Mouse (Mus musculus) intestine, embryonic 14.5 days (tissue): ENCODE measurements around the gene Ikzf3. TPM values are rescaled to one million over a fixed set of nuclear protein-coding genes. Genes with fewer than 3 reads are reported as not detected.

Source experiments
- ATAC-seq: fragments of 200-750 bp; cut with Nextera tagmentation; replicated peaks from 2 replicates; pipeline ENCODE4 v1.8.0; 2017; ENCODE audit warnings: low read depth, moderate number of reproducible peaks, moderate TSS enrichment, moderate library complexity; ENCODE audit not compliant: low FRiP score, low TSS enrichment
- DNase-seq: peaks from one replicate; pipeline ENCODE4 v3.0.0-alpha.2; 2018; ENCODE audit warnings: low spot score
- H3K27ac ChIP-seq: fragments of 300-500 bp; sonication (generic); 2 replicates; pipeline ENCODE4 v1.5.1; 2014; ENCODE audit warnings: low read depth, mild to moderate bottlenecking, control low read depth
- H3K27me3 ChIP-seq: fragments of 300-500 bp; sonication (generic); replicated peaks from 2 replicates; pipeline ENCODE4 v1.6.1; 2014; ENCODE audit warnings: low read length, control low read depth; ENCODE audit not compliant: control insufficient read depth, insufficient read depth
- H3K36me3 ChIP-seq: fragments of 300-500 bp; sonication (generic); 2 replicates; pipeline ENCODE4 v1.6.1; 2014; ENCODE audit warnings: low read length, control low read depth; ENCODE audit not compliant: control insufficient read depth, insufficient read depth
- H3K4me1 ChIP-seq: fragments of 300-500 bp; sonication (generic); replicated peaks from 2 replicates; pipeline ENCODE4 v1.6.1; 2014; ENCODE audit warnings: low read length, control low read depth, mixed read lengths; ENCODE audit not compliant: control insufficient read depth, insufficient read depth
- H3K4me2 ChIP-seq: fragments of 300-500 bp; sonication (generic); 2 replicates; pipeline ENCODE4 v1.6.1; 2014; ENCODE audit warnings: low read length
- H3K4me3 ChIP-seq: fragments of 300-500 bp; sonication (generic); 2 replicates; pipeline ENCODE4 v1.5.1; 2014; ENCODE audit warnings: low read depth, low read length, control low read depth, mixed read lengths
- H3K9ac ChIP-seq: fragments of 300-500 bp; sonication (generic); 2 replicates; pipeline ENCODE4 v1.6.1; 2014; ENCODE audit warnings: mild to moderate bottlenecking, low read length
- H3K9me3 ChIP-seq: fragments of 300-500 bp; sonication (generic); 2 replicates; pipeline ENCODE4 v1.6.1; 2016; ENCODE audit warnings: low read length, control low read depth; ENCODE audit not compliant: control insufficient read depth
- WGBS: fragments of 180-500 bp; shearing (Covaris S2); extraction: QIAGEN DNeasy Blood & Tissue Kit; methylation state at CpG from one replicate; pipeline ENCODE4 v1.1.7; 2014; 5-methylcytosine and 5-hydroxymethylcytosine counted together
- polyA plus RNA-seq: library from polyadenylated mRNA; unstranded; fragments of >200 nt; fragmentation: Nextera tagmentation; extraction: Ambion mirVana; gene quantifications from 2 replicates; pipeline ENCODE4 v1.2.1, GENCODE M21; 2014

Gene Ikzf3
- polyA plus RNA-seq, result 0.16 and 0.19 TPM in 2 replicates

DNA sequence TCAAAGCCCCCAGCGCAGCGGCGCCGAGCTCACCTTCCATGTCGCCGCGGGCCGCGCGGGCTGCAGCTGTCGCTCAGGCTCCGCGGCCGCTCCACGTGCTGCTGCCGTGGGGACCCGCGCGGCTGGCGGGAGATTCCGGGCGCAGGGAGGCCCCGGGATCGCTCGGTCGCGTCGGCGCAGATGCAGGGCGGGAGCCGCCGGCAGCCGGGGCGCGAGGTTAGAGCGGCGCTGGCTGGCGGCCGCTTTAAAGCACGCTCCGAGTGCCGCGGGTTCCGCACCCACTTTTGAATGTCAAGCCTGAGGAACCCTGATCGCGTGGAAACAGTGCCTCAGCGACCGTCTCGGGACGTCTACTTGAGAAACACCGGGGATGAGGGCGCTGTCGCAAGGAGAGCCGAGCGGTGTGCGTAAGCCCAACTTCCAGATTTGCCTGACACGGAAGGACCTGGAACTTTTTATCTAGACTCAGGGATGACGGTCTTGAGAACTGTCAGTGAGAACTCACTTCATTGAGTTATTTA is at the start of gene Ikzf3:
Gene Ikzf3, minus strand, starts transcription at position 321 of the 521 bp plus-strand sequence.
- peak within 1 kb of the TSS; percentile 42 for H3K4me3 ChIP-seq
- peak within 1 kb of the TSS; percentile 73 for H3K4me2 ChIP-seq
- peaks cover 11% of the 10 kb centered on the region; the same call in 1 of the 2 replicates for H3K4me1 ChIP-seq
- DNase-seq (peak; percentile 76), ATAC-seq (no peak; the same call in 1 of the 2 replicates)
- WGBS, result 1% methylated on average over 58 of the region's 58 CpGs
- peaks cover 72% of the 10 kb centered on the region for H3K27me3 ChIP-seq
- H3K9me3 ChIP-seq, result no peaks in the 10 kb centered on the region
- H3K36me3 ChIP-seq, result no peaks in the 10 kb centered on the region
- peak within 1 kb of the TSS; percentile 18; the same call in 1 of the 2 replicates for H3K9ac ChIP-seq
- H3K27ac ChIP-seq, result no peak within 1 kb of the TSS

DNA sequence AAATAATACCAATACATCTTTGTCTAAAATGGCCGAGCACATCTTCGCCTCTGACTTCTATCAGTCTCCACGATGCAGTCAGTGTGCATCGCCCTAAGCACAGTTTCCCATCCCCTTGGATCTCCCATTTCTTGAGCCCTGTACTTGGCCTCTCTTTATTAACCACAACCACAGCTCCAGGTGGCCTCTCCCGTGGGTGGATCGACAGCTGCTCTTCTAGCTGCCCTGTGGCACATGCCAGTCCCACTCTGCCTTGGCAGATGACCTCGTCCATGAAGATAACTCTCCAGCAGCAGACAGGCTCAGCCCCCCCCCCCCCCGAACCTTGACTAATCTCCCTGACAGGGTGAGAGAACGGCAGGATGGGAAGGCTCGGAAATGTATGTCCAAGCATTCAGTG is 49.6 kb upstream of the Ikzf3 start:
- Histone ChIP-seq H3K4me1 (peaks cover 11% of the 10 kb centered on the region), H3K36me3 (no peaks in the 10 kb centered on the region), H3K4me3 (no peak overlapping the region), H3K27me3 (peaks cover 9% of the 10 kb centered on the region; the same call in 1 of the 2 replicates), H3K9ac (no peak overlapping the region), H3K9me3 (no peaks in the 10 kb centered on the region), H3K4me2 (no peak overlapping the region), H3K27ac (no peak overlapping the region)
- ATAC-seq (no peak), DNase-seq (no peak)
- WGBS, result 74% methylated on average over 10 of the region's 10 CpGs

DNA sequence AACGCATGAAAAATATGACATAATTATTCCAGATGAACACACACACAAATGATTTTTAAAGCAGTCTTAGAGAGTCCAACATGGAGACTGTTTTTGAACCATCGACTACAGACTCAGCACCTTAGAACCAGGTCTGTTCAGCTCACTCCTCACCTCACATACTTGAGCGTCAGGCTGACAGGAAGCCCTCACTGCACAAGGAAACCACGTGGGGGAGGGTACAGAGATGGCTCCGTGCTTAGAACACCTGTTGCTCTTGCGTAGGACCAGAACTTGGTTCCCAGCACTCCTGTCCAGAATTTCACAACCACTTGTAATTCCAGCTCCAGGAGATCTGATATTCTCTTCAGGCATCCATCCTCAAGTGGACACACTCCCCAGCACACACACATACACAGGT is 49.2 kb upstream of the Ikzf3 start:
- Histone ChIP-seq H3K4me1 (peaks cover 11% of the 10 kb centered on the region), H3K4me2 (no peak overlapping the region), H3K9me3 (no peaks in the 10 kb centered on the region), H3K27ac (no peak overlapping the region), H3K9ac (no peak overlapping the region), H3K36me3 (no peaks in the 10 kb centered on the region), H3K4me3 (no peak overlapping the region), H3K27me3 (peaks cover 9% of the 10 kb centered on the region; the same call in 1 of the 2 replicates)
- whole genome bisulfite sequencing, result 73% methylated on average over 6 of the region's 6 CpGs
- ATAC-seq, result no peak
- no peak for DNase-seq

DNA sequence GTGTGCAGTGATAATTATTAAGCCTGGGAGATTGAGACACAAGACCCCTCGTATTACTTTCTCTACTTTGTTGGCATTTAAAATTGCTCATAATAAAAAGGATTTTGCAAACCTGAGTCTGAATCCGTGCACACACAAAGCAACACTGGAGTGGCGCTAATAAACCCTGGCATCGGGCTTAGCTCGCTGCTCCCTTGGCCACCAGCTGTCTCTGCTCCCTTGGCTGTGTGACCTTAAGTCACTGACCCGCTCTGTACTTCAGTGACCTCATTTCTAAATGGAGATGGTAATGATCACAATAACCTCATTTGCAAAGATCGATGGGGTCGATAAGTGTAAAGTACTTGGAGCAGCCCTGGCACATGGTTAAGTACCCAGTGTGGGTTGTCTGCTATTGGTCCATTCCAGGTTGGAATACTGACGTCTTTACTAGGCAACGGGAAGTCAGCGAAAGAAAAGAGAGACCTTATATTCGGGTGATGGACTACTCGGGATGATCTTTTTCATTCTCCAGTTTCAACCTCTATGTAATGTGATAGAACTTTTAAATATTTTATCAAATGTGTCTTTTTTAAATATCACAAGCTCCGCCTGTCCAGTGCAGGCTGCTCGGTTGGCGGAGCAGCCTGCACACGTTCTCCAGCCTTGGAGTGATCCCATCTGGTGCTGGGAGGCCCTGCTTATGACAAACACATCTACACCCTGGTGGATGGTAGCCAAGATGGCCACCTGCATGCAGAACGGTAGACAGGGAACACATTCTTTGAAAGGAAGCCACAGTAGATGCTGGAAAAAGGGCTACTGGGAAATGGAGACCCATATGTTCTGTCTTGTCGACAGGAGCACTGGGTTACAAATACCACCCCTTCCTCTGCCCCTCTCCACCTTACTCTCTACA is 45.0 kb upstream of the Ikzf3 start:
- Histone ChIP-seq H3K27me3 (no peaks in the 10 kb centered on the region), H3K4me3 (no peak overlapping the region), H3K27ac (no peak overlapping the region), H3K9ac (no peak overlapping the region), H3K9me3 (no peaks in the 10 kb centered on the region), H3K4me1 (peaks cover 33% of the 10 kb centered on the region), H3K4me2 (no peak overlapping the region), H3K36me3 (no peaks in the 10 kb centered on the region)
- DNase-seq (no peak), ATAC-seq (no peak)
- WGBS, result 59% methylated on average over 19 of the region's 19 CpGs

DNA sequence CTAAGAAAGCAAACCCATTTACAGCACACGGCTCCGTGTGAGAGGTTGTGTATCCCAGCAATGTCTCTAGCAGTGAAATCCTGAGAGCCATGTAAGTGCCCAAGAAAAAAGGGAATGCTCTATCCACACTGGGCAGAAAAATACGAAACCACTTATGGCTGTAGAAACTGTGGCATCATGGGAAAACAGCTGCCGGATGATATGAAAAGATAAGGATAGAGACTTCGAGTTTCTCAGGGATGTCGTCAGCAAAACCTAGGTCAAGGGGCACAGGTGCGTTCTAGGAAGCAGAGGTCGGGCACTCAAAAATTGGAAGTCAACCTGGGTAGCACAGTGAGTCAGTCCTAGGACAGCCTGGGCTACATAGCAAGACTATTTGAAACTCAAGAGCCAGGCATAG is 43.5 kb upstream of the Ikzf3 start:
- H3K9me3 ChIP-seq, result no peaks in the 10 kb centered on the region

DNA sequence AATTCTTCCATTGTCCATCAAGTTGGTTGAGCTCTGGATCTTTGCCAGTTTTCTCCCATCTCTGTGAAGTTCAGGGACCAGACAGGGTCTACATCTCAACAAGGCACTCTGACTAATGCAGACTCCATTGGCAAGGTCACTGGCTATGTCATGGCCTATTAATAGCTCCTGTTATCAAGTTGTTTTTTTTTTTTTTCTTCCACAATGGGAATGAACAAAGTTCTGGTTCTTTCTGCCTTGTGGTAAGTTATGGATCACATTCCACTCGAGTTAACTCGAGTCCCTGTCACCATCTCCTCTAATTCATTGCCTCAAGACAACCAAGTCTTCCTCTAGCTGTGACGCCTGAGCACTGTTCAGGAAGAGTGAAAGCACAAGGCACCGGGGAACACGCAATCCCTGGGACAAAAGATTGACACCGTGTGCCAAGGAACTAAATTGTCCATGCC is 43.0 kb upstream of the Ikzf3 start:
- peaks cover 43% of the 10 kb centered on the region for H3K4me1 ChIP-seq
- ATAC-seq (no peak), DNase-seq (no peak)
- no peaks in the 10 kb centered on the region for H3K9me3 ChIP-seq
- H3K36me3 ChIP-seq, result no peaks in the 10 kb centered on the region
- 63% methylated on average over 6 of the region's 6 CpGs for WGBS
- H3K9ac ChIP-seq, result no peak overlapping the region
- peak overlapping the region; percentile 59; the same call in 1 of the 2 replicates for H3K4me2 ChIP-seq
- no peaks in the 10 kb centered on the region for H3K27me3 ChIP-seq
- H3K4me3 ChIP-seq, result no peak overlapping the region
- peak overlapping the region; percentile 7; the same call in 1 of the 2 replicates for H3K27ac ChIP-seq

More for the DNA sequence above, 43.5 kb upstream of the Ikzf3 start:
- H3K4me1 ChIP-seq, result peaks cover 43% of the 10 kb centered on the region
- no peak overlapping the region for H3K4me3 ChIP-seq
- H3K4me2 ChIP-seq, result no peak overlapping the region
- H3K9ac ChIP-seq, result no peak overlapping the region
- WGBS, result 84% methylated on average over 8 of the region's 8 CpGs
- H3K27ac ChIP-seq, result no peak overlapping the region; the same call in 1 of the 2 replicates
- H3K27me3 ChIP-seq, result no peaks in the 10 kb centered on the region
- no peaks in the 10 kb centered on the region for H3K36me3 ChIP-seq
- no peak for ATAC-seq
- no peak for DNase-seq

DNA sequence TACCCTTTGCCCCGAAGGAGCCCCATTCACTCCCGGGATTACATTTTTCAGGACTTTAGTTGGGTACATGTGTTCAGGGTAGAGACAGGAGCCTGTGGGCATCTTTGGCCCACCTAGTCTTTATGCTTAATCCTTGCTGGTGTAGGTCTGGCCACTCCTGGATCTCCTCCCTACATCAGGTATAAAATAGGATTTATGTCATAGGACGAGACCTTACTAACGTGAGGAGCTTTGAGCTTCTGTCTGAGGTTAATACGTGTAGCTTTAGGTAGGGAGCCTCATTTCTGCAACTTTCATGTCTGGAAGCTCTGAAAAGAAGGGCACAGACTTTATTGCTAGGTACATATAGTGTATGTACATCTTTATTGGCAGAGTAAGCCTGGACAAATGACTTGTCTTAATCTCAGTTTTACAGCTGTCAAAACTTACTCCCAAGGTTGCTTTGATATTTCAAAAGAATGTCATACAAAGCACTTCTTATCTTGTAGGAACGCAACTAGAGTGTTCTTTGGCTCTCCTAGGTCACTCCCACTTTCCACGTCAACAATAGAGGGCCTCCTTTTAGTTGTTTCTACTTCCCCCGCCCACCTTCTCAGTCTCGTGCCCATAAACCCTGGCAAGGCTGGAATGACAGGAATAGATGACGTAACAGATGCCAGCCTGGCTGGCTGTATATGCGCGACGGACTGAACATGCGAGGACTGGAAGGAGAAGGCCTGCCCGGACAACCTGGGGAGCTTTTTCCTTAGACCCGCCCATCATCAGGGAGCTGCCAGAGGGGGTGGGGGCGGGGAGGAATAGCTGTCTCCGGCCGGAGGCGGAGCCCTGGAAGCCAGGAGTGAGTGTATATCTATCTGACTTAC is 42.1 kb upstream of the Ikzf3 start:
- peaks cover 43% of the 10 kb centered on the region for H3K4me1 ChIP-seq
- peak overlapping the region; percentile 84 for H3K27ac ChIP-seq
- H3K9ac ChIP-seq, result peak overlapping the region; percentile 29
- H3K27me3 ChIP-seq, result no peaks in the 10 kb centered on the region
- H3K36me3 ChIP-seq, result peaks cover 6% of the 10 kb centered on the region
- DNase-seq (peak; percentile 91), ATAC-seq (peak; percentile 59)
- peak overlapping the region; percentile 83 for H3K4me3 ChIP-seq
- H3K9me3 ChIP-seq, result no peaks in the 10 kb centered on the region
- peak overlapping the region; percentile 59 for H3K4me2 ChIP-seq
- WGBS, result 5% methylated on average over 20 of the region's 20 CpGs

DNA sequence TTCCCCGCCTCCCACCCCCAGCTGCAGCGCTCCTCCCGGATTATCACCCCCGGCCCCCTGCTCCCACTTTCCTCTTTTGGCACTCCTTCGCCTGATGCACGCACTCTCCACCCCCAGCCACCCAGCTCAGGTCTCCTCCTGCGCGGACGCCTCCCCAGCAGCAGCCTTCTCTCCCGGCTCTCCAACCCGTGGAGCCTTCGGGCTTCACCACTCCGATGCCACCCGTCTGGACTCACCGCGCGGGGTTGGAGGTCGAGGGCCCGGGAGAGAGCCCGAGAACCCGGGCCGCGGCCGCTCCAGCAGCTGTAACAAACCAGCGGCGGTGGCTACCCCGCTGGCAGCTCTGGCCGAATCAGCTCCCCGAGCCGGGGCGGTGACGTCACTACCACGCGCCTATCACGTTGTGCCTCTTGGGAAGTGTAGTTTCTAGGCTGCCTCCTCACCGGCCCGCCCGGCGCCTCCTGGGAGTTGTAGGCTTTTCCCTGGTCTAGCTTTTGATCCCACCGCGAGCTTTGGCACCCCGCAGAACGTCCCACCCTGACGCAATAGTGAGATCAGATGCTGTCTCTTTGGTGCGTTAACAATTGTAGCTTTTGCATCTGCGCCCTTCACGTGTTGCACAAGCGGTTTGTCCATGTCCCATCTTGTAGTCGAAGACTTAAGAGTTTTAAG is 41.2 kb upstream of the Ikzf3 start, which contains the start of gene Ormdl3:
Gene Ormdl3, minus strand, starts transcription at position 477 of the 672 bp plus-strand sequence.
- Histone ChIP-seq H3K4me2 (peak within 1 kb of the TSS; percentile 59), H3K27me3 (no peaks in the 10 kb centered on the region), H3K9me3 (no peaks in the 10 kb centered on the region), H3K36me3 (peaks cover 15% of the 10 kb centered on the region), H3K4me3 (peak within 1 kb of the TSS; percentile 83), H3K9ac (peak within 1 kb of the TSS; percentile 73), H3K4me1 (peaks cover 43% of the 10 kb centered on the region), H3K27ac (peak within 1 kb of the TSS; percentile 84)
- WGBS, result under 1% methylated on average over 49 of the region's 49 CpGs
- ATAC-seq (peak; percentile 91), DNase-seq (peak; percentile 99)
